Mouse (Mus musculus): ENCODE measurements at regions not wholly inside any gene's neighbourhood (a gene's known extent, or its start where the extent isn't known, plus 50 kb on each side); places are given as distances from the start of the nearest gene placed in this dataset.

DNA sequence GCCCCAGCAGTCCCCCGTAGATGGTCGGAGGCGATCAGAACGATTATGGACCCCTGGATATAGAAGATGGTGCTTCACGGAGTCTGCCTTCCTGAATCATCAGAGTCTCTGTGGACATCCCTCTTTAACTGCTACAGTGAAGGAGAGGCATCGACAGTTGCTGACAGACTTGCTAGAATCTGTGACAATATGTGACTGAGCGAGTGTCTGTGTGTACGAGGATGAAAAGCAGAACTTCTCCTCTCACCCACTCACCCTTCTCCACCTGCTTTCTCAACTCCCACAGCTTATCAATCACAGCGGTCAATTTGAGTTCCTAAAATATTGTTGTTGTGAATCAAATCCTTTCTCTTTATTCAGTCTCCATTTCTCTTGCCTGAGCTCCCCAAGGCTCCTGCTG lies 335.9 kb upstream of the Xylt1 start:
- Histone ChIP-seq H3K27ac (no peak overlapping the region), H3K4me3 (ENCODE audit: inconsistent target) (no peak overlapping the region), H3K36me3 (ENCODE audit: inconsistent target) (no peaks in the 10 kb centered on the region), H3K79me2 (ENCODE audit: inconsistent target) (no peaks in the 10 kb centered on the region)
- 82% methylated on average over 9 of the region's 9 CpGs for WGBS (ENCODE audit: missing documents)

DNA sequence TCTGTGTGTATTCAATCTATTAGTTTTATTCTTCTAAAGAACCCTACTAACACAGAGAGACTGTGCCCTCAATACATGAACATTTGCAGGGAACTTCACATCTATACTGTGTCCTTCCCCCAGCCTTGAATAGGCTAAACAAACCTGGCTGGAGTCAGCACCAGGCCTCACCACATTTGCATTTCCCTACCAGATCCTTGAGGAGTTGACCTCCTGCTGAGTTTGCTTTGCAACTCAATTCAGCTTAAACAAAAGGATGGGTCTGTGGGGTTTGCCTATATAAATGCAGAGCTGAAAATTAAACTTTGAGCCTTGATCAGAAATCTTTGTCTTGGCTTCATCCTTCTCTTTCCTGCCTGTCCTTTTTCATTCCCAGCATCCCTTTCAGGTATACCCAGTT lies 331.5 kb upstream of the Xylt1 start:
- H3K27ac ChIP-seq, result no peak overlapping the region
- H3K79me2 ChIP-seq (ENCODE audit: inconsistent target), result no peaks in the 10 kb centered on the region
- H3K4me3 ChIP-seq (ENCODE audit: inconsistent target), result no peak overlapping the region
- H3K36me3 ChIP-seq (ENCODE audit: inconsistent target), result no peaks in the 10 kb centered on the region

- WGBS (ENCODE audit: missing documents), result 64% methylated on average over 2 of the region's 2 CpGs
- Histone ChIP-seq H3K4me3 (ENCODE audit: inconsistent target) (no peak overlapping the region), H3K27ac (no peak overlapping the region), H3K36me3 (ENCODE audit: inconsistent target) (no peaks in the 10 kb centered on the region), H3K79me2 (ENCODE audit: inconsistent target) (no peaks in the 10 kb centered on the region)
These were observed 315.0 kb upstream of the Xylt1 start for GRCm38 (mm10) chr7:117065771-117066170.

GRCm38 (mm10) chr7:117090911-117091550 lies 289.7 kb upstream of the Xylt1 start:
- H3K79me2 ChIP-seq (ENCODE audit: inconsistent target), result no peaks in the 10 kb centered on the region
- WGBS (ENCODE audit: missing documents), result 50% methylated on average over 6 of the region's 6 CpGs
- H3K36me3 ChIP-seq (ENCODE audit: inconsistent target), result no peaks in the 10 kb centered on the region
- H3K27ac ChIP-seq, result no peak overlapping the region
- H3K4me3 ChIP-seq (ENCODE audit: inconsistent target), result no peak overlapping the region

- 33% methylated on average over 4 of the region's 4 CpGs for WGBS (ENCODE audit: missing documents)
- no peaks in the 10 kb centered on the region for H3K79me2 ChIP-seq (ENCODE audit: inconsistent target)
- no peaks in the 10 kb centered on the region for H3K36me3 ChIP-seq (ENCODE audit: inconsistent target)
- no peak overlapping the region for H3K27ac ChIP-seq
- H3K4me3 ChIP-seq (ENCODE audit: inconsistent target), result no peak overlapping the region
These were observed 287.9 kb upstream of the Xylt1 start for GRCm38 (mm10) chr7:117092860-117093259.

GRCm38 (mm10) chr7:117097618-117098017 lies 283.2 kb upstream of the Xylt1 start:
- Histone ChIP-seq H3K79me2 (ENCODE audit: inconsistent target) (no peaks in the 10 kb centered on the region), H3K27ac (no peak overlapping the region), H3K36me3 (ENCODE audit: inconsistent target) (no peaks in the 10 kb centered on the region), H3K4me3 (ENCODE audit: inconsistent target) (no peak overlapping the region)
- 67% methylated on average over 3 of the region's 3 CpGs for WGBS (ENCODE audit: missing documents)

- no peak overlapping the region for H3K4me3 ChIP-seq (ENCODE audit: inconsistent target)
- 85% methylated on average over 6 of the region's 6 CpGs for WGBS (ENCODE audit: missing documents)
- no peak overlapping the region for H3K27ac ChIP-seq
- no peaks in the 10 kb centered on the region for H3K79me2 ChIP-seq (ENCODE audit: inconsistent target)
- H3K36me3 ChIP-seq (ENCODE audit: inconsistent target), result no peaks in the 10 kb centered on the region
These were observed 281.7 kb upstream of the Xylt1 start for GRCm38 (mm10) chr7:117099041-117099440.

DNA sequence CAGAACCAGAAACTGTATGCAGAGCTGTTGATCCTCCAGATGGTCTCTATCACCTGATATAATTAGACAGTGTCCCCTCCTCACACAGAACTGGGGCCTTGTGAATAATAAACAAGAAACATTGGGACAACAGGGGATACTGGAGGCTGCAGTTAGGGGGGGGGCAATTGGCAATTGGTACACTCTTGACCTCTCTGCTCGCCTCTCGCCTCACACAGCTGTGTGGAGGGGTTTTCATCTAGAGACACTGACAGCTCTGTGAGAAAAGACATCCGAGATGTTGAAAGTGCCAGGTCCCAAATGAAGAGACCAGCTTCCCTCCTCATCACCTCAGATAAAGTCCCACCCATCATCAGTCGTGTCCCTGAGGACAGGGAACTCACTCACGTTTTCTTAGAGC lies 277.7 kb upstream of the Xylt1 start:
- WGBS (ENCODE audit: missing documents), result 65% methylated on average over 5 of the region's 5 CpGs
- Histone ChIP-seq H3K36me3 (ENCODE audit: inconsistent target) (no peaks in the 10 kb centered on the region), H3K79me2 (ENCODE audit: inconsistent target) (no peaks in the 10 kb centered on the region), H3K4me3 (ENCODE audit: inconsistent target) (no peak overlapping the region), H3K27ac (no peak overlapping the region)

GRCm38 (mm10) chr7:117106691-117107191 lies 274.0 kb upstream of the Xylt1 start:
- H3K79me2 ChIP-seq (ENCODE audit: inconsistent target), result no peaks in the 10 kb centered on the region
- no peaks in the 10 kb centered on the region for H3K36me3 ChIP-seq (ENCODE audit: inconsistent target)
- no peak overlapping the region for H3K4me3 ChIP-seq (ENCODE audit: inconsistent target)
- WGBS (ENCODE audit: missing documents), result 81% methylated on average over 7 of the region's 7 CpGs
- H3K27ac ChIP-seq, result no peak overlapping the region

- Histone ChIP-seq H3K79me2 (ENCODE audit: inconsistent target) (no peaks in the 10 kb centered on the region), H3K36me3 (ENCODE audit: inconsistent target) (no peaks in the 10 kb centered on the region), H3K27ac (no peak overlapping the region), H3K4me3 (ENCODE audit: inconsistent target) (no peak overlapping the region)
- 85% methylated on average over 2 of the region's 3 CpGs for WGBS (ENCODE audit: missing documents)
These were observed 272.4 kb upstream of the Xylt1 start for GRCm38 (mm10) chr7:117108391-117108790.

- H3K4me3 ChIP-seq (ENCODE audit: inconsistent target), result no peak overlapping the region
- no peaks in the 10 kb centered on the region for H3K79me2 ChIP-seq (ENCODE audit: inconsistent target)
- no peaks in the 10 kb centered on the region for H3K36me3 ChIP-seq (ENCODE audit: inconsistent target)
- H3K27ac ChIP-seq, result no peak overlapping the region
- 3% methylated on average over 3 of the region's 3 CpGs for WGBS (ENCODE audit: missing documents)
These were observed 253.1 kb upstream of the Xylt1 start for GRCm38 (mm10) chr7:117127728-117128127.

DNA sequence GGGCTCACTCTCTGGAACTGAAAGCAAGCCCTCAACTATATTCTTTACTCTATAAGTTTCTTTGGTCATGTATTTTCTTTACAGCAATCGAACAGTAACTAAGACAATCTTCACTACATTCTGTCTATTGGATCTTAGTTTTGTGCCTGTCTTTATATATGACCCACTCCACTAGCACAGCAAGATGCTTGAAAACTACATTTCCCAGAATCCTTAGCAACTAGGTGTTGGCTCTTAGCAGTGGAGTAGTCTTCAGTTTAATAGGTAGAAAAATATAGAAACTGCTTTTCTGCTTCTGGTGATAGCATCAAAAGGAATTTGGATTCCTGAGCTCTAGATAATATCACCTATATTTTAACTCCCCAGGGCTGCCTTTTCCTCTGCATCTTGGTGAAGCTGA lies 245.9 kb upstream of the Xylt1 start:
- H3K27ac ChIP-seq, result no peak overlapping the region
- 91% methylated on average over 1 of the region's 1 CpGs for whole genome bisulfite sequencing (ENCODE audit: missing documents)
- H3K36me3 ChIP-seq (ENCODE audit: inconsistent target), result no peaks in the 10 kb centered on the region
- no peaks in the 10 kb centered on the region for H3K79me2 ChIP-seq (ENCODE audit: inconsistent target)
- no peak overlapping the region for H3K4me3 ChIP-seq (ENCODE audit: inconsistent target)

DNA sequence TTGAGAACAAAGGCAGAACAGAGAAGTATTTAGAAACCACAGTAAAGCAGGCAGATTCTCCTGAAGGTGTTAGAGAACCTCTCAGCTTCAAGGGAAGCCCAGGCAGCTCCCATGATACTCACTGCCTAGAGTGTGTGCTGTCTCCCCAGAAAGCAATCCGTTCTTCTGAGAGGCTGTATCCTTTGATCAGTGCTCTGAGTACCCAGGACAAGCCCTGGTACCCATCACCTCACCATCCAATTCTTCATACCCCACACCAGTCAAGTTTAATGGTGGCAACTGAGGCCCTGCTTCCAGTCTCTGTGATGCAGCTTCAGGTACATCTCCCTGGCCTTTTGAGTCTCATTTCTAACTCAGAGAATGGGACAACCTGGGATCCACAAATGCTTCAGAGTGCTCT lies 242.1 kb upstream of the Xylt1 start:
- Histone ChIP-seq H3K79me2 (ENCODE audit: inconsistent target) (no peaks in the 10 kb centered on the region), H3K4me3 (ENCODE audit: inconsistent target) (no peak overlapping the region), H3K36me3 (ENCODE audit: inconsistent target) (no peaks in the 10 kb centered on the region), H3K27ac (no peak overlapping the region)
- WGBS (ENCODE audit: missing documents), result 40% methylated on average over 1 of the region's 1 CpGs

DNA sequence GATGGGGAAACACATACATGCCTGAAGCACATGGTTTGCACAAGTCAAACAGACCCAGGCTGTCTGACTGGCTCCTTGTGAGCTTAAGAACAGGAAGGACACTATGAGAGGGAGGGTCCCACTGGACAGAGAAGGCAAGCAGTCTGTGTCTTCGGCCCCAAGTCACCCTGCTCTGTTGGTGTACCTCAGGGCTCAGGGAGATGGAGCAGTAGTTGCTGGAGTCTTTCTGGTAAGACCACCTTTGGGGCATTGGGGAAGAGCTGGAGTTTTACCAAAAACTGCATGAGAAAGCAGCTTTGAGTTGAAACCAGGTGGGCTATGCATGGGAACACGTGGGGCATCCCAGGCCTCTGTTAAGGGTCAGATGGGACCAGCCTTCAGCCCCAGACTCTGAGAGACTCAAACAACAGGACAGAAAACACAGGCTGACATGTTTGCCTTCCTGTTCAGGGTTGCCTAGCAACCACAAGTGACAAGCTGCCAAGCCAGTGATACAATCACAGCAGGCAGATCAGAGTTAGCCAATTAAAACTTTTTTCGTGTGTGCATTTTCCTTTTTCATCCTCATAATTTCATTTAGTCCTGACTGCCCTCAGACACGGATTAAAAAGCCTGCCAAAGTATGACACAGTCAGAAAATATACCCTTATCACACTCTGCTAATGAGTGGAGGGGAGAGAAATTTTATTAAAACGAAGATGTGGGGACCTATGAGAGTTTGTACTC lies 241.4 kb upstream of the Xylt1 start:
- Histone ChIP-seq H3K4me3 (ENCODE audit: inconsistent target) (no peak overlapping the region), H3K27ac (no peak overlapping the region), H3K36me3 (ENCODE audit: inconsistent target) (no peaks in the 10 kb centered on the region), H3K79me2 (ENCODE audit: inconsistent target) (no peaks in the 10 kb centered on the region)
- 25% methylated on average over 5 of the region's 5 CpGs for WGBS (ENCODE audit: missing documents)

DNA sequence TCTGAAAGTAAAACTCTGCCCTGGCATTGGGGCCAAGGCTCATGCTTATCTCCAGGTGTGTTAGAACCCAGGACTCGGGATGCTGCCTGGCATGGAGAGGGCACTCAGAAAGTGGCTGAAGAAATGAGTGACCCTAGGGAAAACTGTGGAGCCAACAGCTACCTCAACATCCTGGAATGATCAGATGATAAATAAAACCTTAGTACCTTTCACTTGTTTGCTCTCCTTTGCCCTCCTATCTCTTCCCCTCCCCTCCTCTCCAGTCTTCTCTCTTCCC lies 240.9 kb upstream of the Xylt1 start:
- Histone ChIP-seq H3K36me3 (ENCODE audit: inconsistent target) (no peaks in the 10 kb centered on the region), H3K27ac (no peak overlapping the region), H3K4me3 (ENCODE audit: inconsistent target) (no peak overlapping the region), H3K79me2 (ENCODE audit: inconsistent target) (no peaks in the 10 kb centered on the region)
- 56% methylated on average over 1 of the region's 1 CpGs for WGBS (ENCODE audit: missing documents)

DNA sequence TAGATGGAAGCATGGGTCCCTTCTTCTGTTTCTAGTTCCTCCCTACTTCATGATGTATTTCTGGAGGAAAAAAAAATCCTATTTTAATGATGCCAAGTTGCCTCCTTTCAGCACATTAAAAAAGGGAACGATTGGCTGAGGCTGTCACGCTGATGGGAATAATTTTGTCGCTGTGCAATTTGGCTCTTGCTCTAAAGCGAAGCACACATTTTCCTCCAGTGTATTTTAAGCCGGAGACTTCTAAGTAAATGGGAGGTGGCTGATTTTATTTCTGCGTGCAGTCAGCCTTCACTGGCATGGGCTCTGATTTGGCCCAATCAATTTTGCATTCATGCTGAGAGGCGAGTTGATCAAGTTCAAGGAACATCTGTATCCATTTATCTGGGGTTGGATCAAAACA lies 234.0 kb upstream of the Xylt1 start:
- H3K27ac ChIP-seq, result no peak overlapping the region
- H3K4me3 ChIP-seq (ENCODE audit: inconsistent target), result no peak overlapping the region
- H3K36me3 ChIP-seq (ENCODE audit: inconsistent target), result no peaks in the 10 kb centered on the region
- 89% methylated on average over 7 of the region's 7 CpGs for WGBS (ENCODE audit: missing documents)
- H3K79me2 ChIP-seq (ENCODE audit: inconsistent target), result no peaks in the 10 kb centered on the region

All from macrophage (primary cell).